Mouse (Mus musculus) lung, postnatal 0 days (tissue): ENCODE results near the gene Akap1.

Experiments
- CTCF ChIP-seq: IDR thresholded peaks from 2 replicates; pipeline ENCODE4 v1.5.1; 2016; ENCODE audit warnings: antibody characterized with exemption, mild to moderate bottlenecking
- EP300 ChIP-seq: IDR thresholded peaks from 2 replicates; pipeline ENCODE4 v1.6.1; 2016; ENCODE audit warnings: antibody characterized with exemption, mild to moderate bottlenecking, control low read depth

GRCm38 (mm10) chr11:88843305-88843704 lies 21.1 kb downstream of the Akap1 start:
- TF ChIP-seq CTCF (no peak), EP300 (no peak)
